Mouse (Mus musculus) heart, embryonic 13.5 days (tissue): ENCODE data around the gene Ntpcr. TPM values are rescaled to one million over a fixed set of nuclear protein-coding genes. Genes with fewer than 3 reads are reported as not detected.

Source experiments
- ATAC-seq: fragments of 200-750 bp; cut with Nextera tagmentation; 2 replicates; pipeline ENCODE4 v1.8.0; 2017; ENCODE audit warnings: moderate TSS enrichment; ENCODE audit not compliant: insufficient number of reproducible peaks, low FRiP score, low TSS enrichment; ENCODE audit errors: extremely low read depth
- H3K27ac ChIP-seq: fragments of 300-500 bp; sonication (generic); replicated peaks from 2 replicates; pipeline ENCODE4 v1.5.1; 2015; ENCODE audit warnings: moderate library complexity, mild to moderate bottlenecking, inconsistent platforms
- H3K27me3 ChIP-seq: fragments of 300-500 bp; sonication (generic); replicated peaks from 2 replicates; pipeline ENCODE4 v1.6.1; 2015; ENCODE audit warnings: mild to moderate bottlenecking, inconsistent platforms
- H3K36me3 ChIP-seq: fragments of 300-500 bp; sonication (generic); 2 replicates; pipeline ENCODE4 v1.6.1; 2015; ENCODE audit warnings: mild to moderate bottlenecking, inconsistent platforms
- H3K4me1 ChIP-seq: fragments of 300-500 bp; sonication (generic); 2 replicates; pipeline ENCODE4 v1.6.1; 2015; ENCODE audit warnings: inconsistent platforms
- H3K4me2 ChIP-seq: fragments of 300-500 bp; sonication (generic); 2 replicates; pipeline ENCODE4 v1.6.1; 2015; ENCODE audit warnings: inconsistent platforms, mild to moderate bottlenecking, moderate library complexity
- H3K4me3 ChIP-seq: fragments of 300-500 bp; sonication (generic); 2 replicates; pipeline ENCODE4 v1.5.1; 2015; ENCODE audit warnings: moderate library complexity, mild to moderate bottlenecking, inconsistent platforms
- H3K9ac ChIP-seq: fragments of 300-500 bp; sonication (generic); 2 replicates; pipeline ENCODE4 v1.6.1; 2015; ENCODE audit warnings: inconsistent platforms, mild to moderate bottlenecking, moderate library complexity
- H3K9me3 ChIP-seq: fragments of 300-500 bp; sonication (generic); 2 replicates; pipeline ENCODE4 v1.6.1; 2016; ENCODE audit warnings: inconsistent platforms
- WGBS: fragments of 180-500 bp; shearing (Covaris S2); methylation state at CpG from one replicate; pipeline ENCODE4 v1.1.7; 2015; ENCODE audit warnings: mixed read lengths; 5-methylcytosine and 5-hydroxymethylcytosine counted together
- polyA plus RNA-seq: library from polyadenylated mRNA; unstranded; fragments of >200 nt; fragmentation: Nextera tagmentation; extraction: Ambion mirVana; gene quantifications from 2 replicates; pipeline ENCODE4 v1.2.1, GENCODE M21; 2015

Ntpcr gene
- 25.7 and 25.9 TPM in 2 replicates for polyA plus RNA-seq

GRCm38 (mm10) chr8:125729746-125730145 lies at the start of gene Ntpcr:
TSS of gene Ntpcr (plus strand) at chr8:125729963.
- Histone ChIP-seq H3K9me3 (no peaks in the 10 kb centered on the region), H3K4me3 (no peak within 1 kb of the TSS), H3K36me3 (no peaks in the 10 kb centered on the region), H3K9ac (no peak within 1 kb of the TSS), H3K4me1 (peaks cover 9% of the 10 kb centered on the region), H3K27me3 (no peaks in the 10 kb centered on the region), H3K27ac (no peak within 1 kb of the TSS), H3K4me2 (no peak within 1 kb of the TSS)
- no peak for ATAC-seq
- WGBS: 77% methylated on average over 7 of the region's 7 CpGs

GRCm38 (mm10) chr8:125680851-125681408 lies 48.8 kb upstream of the Ntpcr start:
- H3K4me2 ChIP-seq: no peak overlapping the region
- 51% methylated on average over 8 of the region's 8 CpGs for WGBS
- ATAC-seq: no peak
- H3K4me3 ChIP-seq: no peak overlapping the region
- H3K9ac ChIP-seq: no peak overlapping the region
- H3K36me3 ChIP-seq: no peaks in the 10 kb centered on the region
- H3K4me1 ChIP-seq: peaks cover 9% of the 10 kb centered on the region
- H3K27me3 ChIP-seq: no peaks in the 10 kb centered on the region
- no peaks in the 10 kb centered on the region for H3K9me3 ChIP-seq
- no peak overlapping the region for H3K27ac ChIP-seq

GRCm38 (mm10) chr8:125685216-125685760 lies 44.5 kb upstream of the Ntpcr start:
- H3K4me3 ChIP-seq: no peak overlapping the region
- no peak overlapping the region for H3K9ac ChIP-seq
- H3K27me3 ChIP-seq: no peaks in the 10 kb centered on the region
- ATAC-seq: no peak
- WGBS: 53% methylated on average over 6 of the region's 6 CpGs
- peak overlapping the region; percentile 63 for H3K27ac ChIP-seq
- peaks cover 17% of the 10 kb centered on the region for H3K4me1 ChIP-seq
- no peaks in the 10 kb centered on the region for H3K9me3 ChIP-seq
- no peak overlapping the region for H3K4me2 ChIP-seq
- no peaks in the 10 kb centered on the region for H3K36me3 ChIP-seq

- H3K4me3 ChIP-seq: no peak overlapping the region
- no peak for ATAC-seq
- no peak overlapping the region for H3K9ac ChIP-seq
- H3K4me2 ChIP-seq: 0 out of 2 replicates have a peak overlapping the region, but pooled peaks have one; percentile 7
- peaks cover 23% of the 10 kb centered on the region for H3K4me1 ChIP-seq
- H3K36me3 ChIP-seq: no peaks in the 10 kb centered on the region
- H3K9me3 ChIP-seq: no peaks in the 10 kb centered on the region
- peak overlapping the region; percentile 63 for H3K27ac ChIP-seq
- 55% methylated on average over 9 of the region's 9 CpGs for WGBS
- H3K27me3 ChIP-seq: no peaks in the 10 kb centered on the region
Measured at GRCm38 (mm10) chr8:125686221-125686865, 43.4 kb upstream of the Ntpcr start.

- no peaks in the 10 kb centered on the region for H3K36me3 ChIP-seq
- no peak overlapping the region for H3K9ac ChIP-seq
- no peak for ATAC-seq
- H3K27me3 ChIP-seq: no peaks in the 10 kb centered on the region
- H3K4me2 ChIP-seq: no peak overlapping the region
- H3K4me3 ChIP-seq: no peak overlapping the region
- peaks cover 22% of the 10 kb centered on the region for H3K4me1 ChIP-seq
- no peaks in the 10 kb centered on the region for H3K9me3 ChIP-seq
- H3K27ac ChIP-seq: no peak overlapping the region
- 68% methylated on average over 15 of the region's 15 CpGs for WGBS
Measured at GRCm38 (mm10) chr8:125690166-125690915, 39.4 kb upstream of the Ntpcr start.

- no peaks in the 10 kb centered on the region for H3K9me3 ChIP-seq
- H3K9ac ChIP-seq: no peak overlapping the region
- WGBS: 77% methylated on average over 3 of the region's 3 CpGs
- H3K4me1 ChIP-seq: peaks cover 16% of the 10 kb centered on the region
- no peak overlapping the region for H3K4me2 ChIP-seq
- ATAC-seq: no peak
- H3K27me3 ChIP-seq: no peaks in the 10 kb centered on the region
- H3K27ac ChIP-seq: no peak overlapping the region
- no peak overlapping the region for H3K4me3 ChIP-seq
- H3K36me3 ChIP-seq: no peaks in the 10 kb centered on the region
Measured at GRCm38 (mm10) chr8:125690961-125691360, 38.8 kb upstream of the Ntpcr start.

GRCm38 (mm10) chr8:125692447-125692846 lies 37.3 kb upstream of the Ntpcr start:
- H3K27me3 ChIP-seq: no peaks in the 10 kb centered on the region
- no peak overlapping the region for H3K9ac ChIP-seq
- no peak overlapping the region for H3K27ac ChIP-seq
- H3K36me3 ChIP-seq: no peaks in the 10 kb centered on the region
- H3K4me1 ChIP-seq: peaks cover 8% of the 10 kb centered on the region
- no peak overlapping the region for H3K4me2 ChIP-seq
- 40% methylated on average over 5 of the region's 5 CpGs for WGBS
- no peak overlapping the region for H3K4me3 ChIP-seq
- ATAC-seq: no peak
- no peaks in the 10 kb centered on the region for H3K9me3 ChIP-seq

GRCm38 (mm10) chr8:125693197-125693596 lies 36.6 kb upstream of the Ntpcr start:
- H3K4me1 ChIP-seq: peaks cover 8% of the 10 kb centered on the region
- peaks cover 5% of the 10 kb centered on the region for H3K9me3 ChIP-seq
- no peak overlapping the region for H3K27ac ChIP-seq
- H3K36me3 ChIP-seq: no peaks in the 10 kb centered on the region
- no peak overlapping the region for H3K9ac ChIP-seq
- 75% methylated on average over 3 of the region's 3 CpGs for WGBS
- H3K4me3 ChIP-seq: no peak overlapping the region
- H3K27me3 ChIP-seq: no peaks in the 10 kb centered on the region
- no peak overlapping the region for H3K4me2 ChIP-seq
- ATAC-seq: no peak

- no peak for ATAC-seq
- Histone ChIP-seq H3K9me3 (peaks cover 13% of the 10 kb centered on the region), H3K4me2 (no peak overlapping the region), H3K27me3 (no peaks in the 10 kb centered on the region), H3K27ac (no peak overlapping the region), H3K9ac (no peak overlapping the region), H3K4me1 (peaks cover 3% of the 10 kb centered on the region; the same call in 1 of the 2 replicates), H3K36me3 (no peaks in the 10 kb centered on the region), H3K4me3 (no peak overlapping the region)
- WGBS: 80% methylated on average over 6 of the region's 6 CpGs
Measured at GRCm38 (mm10) chr8:125695951-125696350, 33.8 kb upstream of the Ntpcr start.

GRCm38 (mm10) chr8:125699391-125700025 lies 30.3 kb upstream of the Ntpcr start:
- Histone ChIP-seq H3K4me3 (no peak overlapping the region), H3K9ac (no peak overlapping the region), H3K36me3 (no peaks in the 10 kb centered on the region), H3K27me3 (no peaks in the 10 kb centered on the region), H3K4me1 (no peaks in the 10 kb centered on the region), H3K4me2 (no peak overlapping the region), H3K27ac (no peak overlapping the region), H3K9me3 (peaks cover 13% of the 10 kb centered on the region)
- ATAC-seq: no peak
- 75% methylated on average over 6 of the region's 6 CpGs for WGBS

GRCm38 (mm10) chr8:125700407-125700806 lies 29.4 kb upstream of the Ntpcr start:
- Histone ChIP-seq H3K4me1 (no peaks in the 10 kb centered on the region), H3K4me3 (no peak overlapping the region), H3K27ac (no peak overlapping the region), H3K9ac (no peak overlapping the region), H3K27me3 (no peaks in the 10 kb centered on the region), H3K9me3 (peaks cover 13% of the 10 kb centered on the region), H3K36me3 (no peaks in the 10 kb centered on the region), H3K4me2 (no peak overlapping the region)
- 69% methylated on average over 7 of the region's 7 CpGs for WGBS
- no peak for ATAC-seq
